Mouse (Mus musculus) CH12F3 (cell line): ENCODE measurements around the gene Itpk1.

Experiments used
- in situ Hi-C: fragments of 300-500 bp; cut with MboI; formaldehyde crosslinking; loops from 2 replicates; pipeline ENCODE4 v1.14.3; 2020; ENCODE audit warnings: low sequenced_read_pairs

The Itpk1 gene

GRCm38 (mm10) chr12:102602255-102603041 is 102.3 kb downstream of the Itpk1 start:
- in situ Hi-C loops = no loop called here

GRCm38 (mm10) chr12:102601847-102602246 is 102.9 kb downstream of the Itpk1 start:
- in situ Hi-C loops = no loop called here

GRCm38 (mm10) chr12:102600345-102600744 is 104.4 kb downstream of the Itpk1 start:
- in situ Hi-C loops = no loop called here

DNA sequence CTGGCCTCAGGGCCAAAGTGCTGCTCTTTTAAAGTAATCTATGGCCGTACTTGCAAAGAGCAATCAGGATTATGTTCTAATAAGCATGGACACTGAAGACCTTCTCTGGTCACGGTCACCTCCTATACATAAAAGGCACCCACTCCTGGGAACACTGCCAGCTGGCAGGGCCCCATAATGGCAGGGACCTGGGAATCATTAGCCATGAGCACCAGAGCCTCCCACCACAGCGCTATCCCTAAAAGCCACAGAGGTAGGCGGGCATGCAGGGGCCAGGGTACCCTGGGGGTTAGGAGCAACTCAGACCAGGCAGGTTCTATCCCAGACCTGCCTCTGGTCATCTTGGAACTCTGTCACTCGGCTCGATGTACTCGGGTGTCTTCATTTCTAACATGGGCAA is 104.9 kb downstream of the Itpk1 start:
- in situ Hi-C loops = no loop called here

GRCm38 (mm10) chr12:102598535-102598934 is 106.2 kb downstream of the Itpk1 start:
- in situ Hi-C loops = no loop called here

- in situ Hi-C loops = no loop called here
Measured at GRCm38 (mm10) chr12:102597466-102597865, 107.3 kb downstream of the Itpk1 start.

- in situ Hi-C loops = no loop called here
Measured at GRCm38 (mm10) chr12:102596410-102596809, 108.3 kb downstream of the Itpk1 start.

- in situ Hi-C loops = no loop called here
Measured at GRCm38 (mm10) chr12:102594627-102595026, 110.1 kb downstream of the Itpk1 start.

GRCm38 (mm10) chr12:102593699-102594098 is 111.0 kb downstream of the Itpk1 start:
- in situ Hi-C loops = no loop called here

GRCm38 (mm10) chr12:102590711-102591360 is 113.9 kb downstream of the Itpk1 start:
- in situ Hi-C loops = no loop called here

DNA sequence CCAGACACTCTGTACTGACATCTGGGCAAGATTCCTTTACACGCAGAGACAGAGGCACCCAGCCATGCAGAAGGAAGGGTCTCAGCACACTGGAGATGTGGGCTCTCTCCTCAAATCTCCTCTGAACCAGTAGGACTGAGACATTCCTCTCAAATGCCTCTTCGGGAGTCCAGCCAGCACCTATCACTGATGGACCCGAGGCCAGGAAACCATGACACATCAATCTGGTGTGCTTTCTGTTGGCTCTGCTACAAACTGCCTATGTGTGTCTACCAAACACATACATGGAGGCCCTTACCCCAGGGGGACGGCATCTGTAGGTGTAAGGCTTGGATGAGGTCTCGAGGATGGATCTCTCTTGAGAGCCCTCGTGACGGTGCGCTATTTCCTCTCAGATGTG is 117.6 kb downstream of the Itpk1 start:
- in situ Hi-C loops = no loop called here

GRCm38 (mm10) chr12:102586286-102586881 is 118.3 kb downstream of the Itpk1 start:
- in situ Hi-C loops = no loop called here

- in situ Hi-C loops = no loop called here
Measured at GRCm38 (mm10) chr12:102585390-102585789, 119.3 kb downstream of the Itpk1 start.

- in situ Hi-C loops = no loop called here
Measured at GRCm38 (mm10) chr12:102582441-102582840, 122.3 kb downstream of the Itpk1 start.

GRCm38 (mm10) chr12:102581579-102582196 is 123.0 kb downstream of the Itpk1 start:
- in situ Hi-C loops = no loop called here

DNA sequence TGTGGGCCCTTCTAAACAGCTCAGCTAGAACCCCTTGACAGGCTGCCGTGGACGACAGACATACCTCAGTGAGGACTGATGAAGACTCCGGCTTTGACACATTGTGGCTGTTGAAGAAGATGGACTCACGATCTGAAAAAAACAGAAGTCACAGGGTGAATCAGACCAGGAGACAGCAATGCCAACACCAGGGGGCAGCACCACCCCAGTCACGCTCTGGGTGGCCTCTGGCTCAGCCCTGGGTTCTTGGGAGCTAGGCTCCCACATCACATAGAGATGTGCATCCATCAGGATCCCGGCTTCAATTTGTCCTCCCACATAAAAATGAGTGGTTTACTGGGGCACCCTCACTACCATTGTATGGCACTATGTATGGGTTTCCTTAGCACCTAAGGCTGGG is 125.7 kb downstream of the Itpk1 start:
- in situ Hi-C loops = loop anchor here (5.0 kb wide), 1 partner anchor 128 kb away; no protein-coding TSS in a partner anchor

- in situ Hi-C loops = loop anchor here (5.0 kb wide), 1 partner anchor 130 kb away; no protein-coding TSS in a partner anchor
Measured at GRCm38 (mm10) chr12:102576659-102577398, 127.9 kb downstream of the Itpk1 start.

- in situ Hi-C loops = loop anchor here (5.0 kb wide), 1 partner anchor 132 kb away; no protein-coding TSS in a partner anchor
Measured at GRCm38 (mm10) chr12:102575541-102576329, 129.0 kb downstream of the Itpk1 start.

- in situ Hi-C loops = no loop called here
Measured at GRCm38 (mm10) chr12:102573036-102573435, 131.7 kb downstream of the Itpk1 start.

DNA sequence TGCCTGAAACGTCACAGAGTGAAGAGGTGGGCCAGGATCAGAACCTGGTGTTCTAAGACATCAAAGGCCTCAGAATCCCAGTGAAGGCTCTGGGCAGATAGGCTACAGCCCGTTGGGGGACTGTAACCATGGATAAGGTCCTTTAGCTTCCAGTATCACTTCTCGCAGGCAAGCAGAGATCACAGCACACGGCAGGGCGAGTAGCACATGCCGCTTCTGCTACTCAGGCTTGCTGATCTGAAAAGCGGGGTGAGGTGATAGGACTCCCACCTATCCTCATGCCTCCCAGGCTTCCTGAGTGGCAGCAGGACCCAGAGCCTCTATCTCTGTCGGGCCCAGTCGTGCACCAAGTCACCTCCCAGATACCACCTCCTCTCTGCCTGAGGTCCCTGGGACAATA is 133.1 kb downstream of the Itpk1 start:
- in situ Hi-C loops = no loop called here
